Mouse (Mus musculus): Measurements from ENCODE around the gene Nsun2. TPM values are rescaled to one million over a fixed set of nuclear protein-coding genes. Genes with fewer than 3 reads are reported as not detected.

Gene Nsun2
- 10 to 100 TPM; 17.2 to 38.5 (median 30.6) TPM for polyA plus RNA-seq (2017; shearing (Covaris generic))

DNA sequence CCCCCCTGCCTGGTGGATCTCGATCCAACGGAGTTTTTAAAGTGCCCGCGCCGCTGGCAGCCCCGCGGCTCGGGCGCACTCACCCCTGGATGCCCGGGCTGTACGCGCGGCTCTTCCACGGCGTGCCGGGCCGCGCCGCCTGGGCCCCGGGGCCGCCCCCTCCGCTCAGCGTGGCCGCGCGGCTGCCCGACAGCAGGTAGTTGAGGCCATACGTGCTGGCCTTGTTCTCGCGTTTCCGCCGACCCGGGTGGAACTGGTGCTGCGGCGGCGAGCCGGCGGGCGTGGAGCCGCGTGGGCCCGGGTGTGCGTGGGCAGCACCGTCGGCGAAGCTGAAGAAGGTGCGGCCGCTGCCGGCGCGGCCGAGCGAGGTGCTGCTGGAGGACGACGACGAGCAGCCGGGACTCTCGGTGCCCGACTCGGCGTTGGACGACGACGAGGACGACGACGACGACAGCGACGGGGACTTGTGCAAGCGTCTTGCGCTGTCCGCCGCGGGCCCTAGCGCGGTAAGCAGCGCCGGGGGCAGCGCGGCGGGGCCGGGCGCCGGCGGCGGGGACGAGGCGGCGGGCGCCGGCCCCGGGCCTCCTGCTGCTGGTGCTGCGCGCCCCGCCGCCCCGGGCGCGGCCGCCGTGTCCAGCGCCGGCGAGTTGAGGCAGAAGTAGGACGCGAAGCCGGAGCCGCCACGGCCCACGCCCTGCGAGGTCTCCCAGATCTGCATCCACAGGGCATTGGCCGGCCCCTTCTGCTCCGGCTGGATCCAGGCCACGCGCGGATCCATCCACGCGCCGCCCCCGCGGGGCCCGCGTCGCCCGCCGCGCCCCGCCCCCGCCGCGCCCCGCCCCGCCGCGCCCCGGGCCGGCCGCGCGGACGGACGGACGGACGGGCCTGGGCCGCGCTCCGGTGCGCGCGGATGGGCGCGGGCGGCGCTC lies at the start of gene Nsun2:
TSS of gene Nsun2 (plus strand) at position 342 of the 929 bp plus-strand sequence.
- ATAC-seq = peak; percentile 8

DNA sequence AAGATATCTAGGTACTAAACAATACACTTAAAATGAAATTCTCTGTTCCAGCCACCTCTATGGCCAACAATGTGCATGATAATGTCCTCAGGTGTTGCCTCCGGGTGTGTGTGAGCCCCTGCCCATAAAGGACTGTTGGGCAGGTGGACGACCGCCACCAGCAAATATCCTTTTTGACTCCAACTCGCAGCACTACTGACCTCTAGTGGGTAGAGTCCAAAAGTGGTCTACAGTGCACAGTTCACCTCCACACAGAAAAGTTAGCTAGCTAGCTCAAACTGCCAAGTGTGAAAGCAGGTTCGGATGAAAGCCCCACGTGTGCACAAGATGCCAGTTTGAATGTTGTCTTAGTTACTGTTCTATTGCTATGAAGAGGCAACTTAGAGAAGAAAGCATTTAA lies 48.2 kb upstream of the Nsun2 start:
- ATAC-seq = no peak

DNA sequence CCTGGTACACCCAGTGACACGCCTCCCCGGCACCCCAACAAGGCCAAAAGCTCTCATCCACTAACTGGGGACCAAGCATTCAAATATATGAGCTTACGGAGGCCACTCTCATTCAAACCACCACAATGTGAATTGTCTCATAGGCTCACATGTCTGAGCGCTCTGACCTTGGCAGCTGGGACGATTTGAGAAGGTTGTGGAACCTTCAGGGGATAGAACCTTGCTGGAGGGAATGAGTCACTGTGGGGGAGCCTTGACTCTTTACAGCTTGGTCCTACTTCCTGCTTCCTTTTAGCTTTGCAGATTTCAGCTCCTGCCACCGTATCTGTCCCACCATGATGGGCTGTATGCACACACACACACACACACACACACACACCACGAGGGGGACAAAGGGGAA lies 47.7 kb upstream of the Nsun2 start:
- ATAC-seq = no peak

DNA sequence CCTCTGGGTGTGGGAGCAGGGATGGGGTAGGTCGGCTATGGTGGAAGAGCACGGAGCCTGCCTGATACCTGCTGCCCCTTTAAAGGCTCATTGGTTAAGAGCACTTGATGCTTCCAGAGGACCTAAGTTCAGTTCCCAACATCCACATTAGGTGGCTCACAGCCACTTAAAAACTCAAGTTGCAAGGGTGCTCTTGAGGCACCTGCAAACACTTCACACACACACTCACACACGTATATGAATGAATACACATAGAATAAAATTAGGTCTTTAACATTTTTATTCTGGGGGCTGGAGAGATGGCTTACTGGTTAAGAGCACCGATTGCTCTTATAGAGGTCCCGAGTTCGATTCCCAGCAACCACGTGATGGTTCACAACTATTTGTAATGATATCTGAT lies 46.4 kb upstream of the Nsun2 start:
- no peak for ATAC-seq

DNA sequence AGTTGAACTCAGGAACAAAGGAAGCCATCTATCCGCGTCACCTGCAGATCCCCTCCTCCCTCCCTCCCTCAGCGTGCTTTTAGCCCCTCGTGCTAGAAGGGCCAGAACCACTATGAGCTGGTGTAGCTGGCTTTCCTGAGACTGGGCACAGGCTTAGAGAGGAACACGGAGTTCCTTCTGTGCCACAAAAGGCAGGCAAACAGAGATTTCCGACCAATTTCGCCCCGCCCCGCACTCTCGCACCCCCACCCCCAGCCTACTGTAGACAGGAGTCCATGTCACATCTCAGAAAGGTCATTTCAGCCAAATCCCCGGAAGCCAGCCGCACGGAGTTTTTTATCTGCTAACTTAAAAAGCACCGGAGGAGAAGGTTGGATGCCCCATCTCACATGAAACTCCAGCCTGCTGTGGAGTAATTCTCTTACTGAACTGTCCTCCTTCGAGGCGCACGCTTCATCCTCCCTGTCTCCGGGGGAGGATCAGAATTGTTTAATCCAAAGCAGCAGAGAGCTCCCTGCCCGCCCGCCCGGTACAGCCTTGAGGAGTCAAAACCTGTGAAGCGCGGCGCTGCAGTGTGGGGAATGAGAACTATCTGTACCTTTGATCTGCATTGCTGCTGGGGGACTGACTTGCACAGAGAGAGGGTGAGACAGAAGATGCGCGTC lies 45.8 kb upstream of the Nsun2 start:
- no peak for ATAC-seq

DNA sequence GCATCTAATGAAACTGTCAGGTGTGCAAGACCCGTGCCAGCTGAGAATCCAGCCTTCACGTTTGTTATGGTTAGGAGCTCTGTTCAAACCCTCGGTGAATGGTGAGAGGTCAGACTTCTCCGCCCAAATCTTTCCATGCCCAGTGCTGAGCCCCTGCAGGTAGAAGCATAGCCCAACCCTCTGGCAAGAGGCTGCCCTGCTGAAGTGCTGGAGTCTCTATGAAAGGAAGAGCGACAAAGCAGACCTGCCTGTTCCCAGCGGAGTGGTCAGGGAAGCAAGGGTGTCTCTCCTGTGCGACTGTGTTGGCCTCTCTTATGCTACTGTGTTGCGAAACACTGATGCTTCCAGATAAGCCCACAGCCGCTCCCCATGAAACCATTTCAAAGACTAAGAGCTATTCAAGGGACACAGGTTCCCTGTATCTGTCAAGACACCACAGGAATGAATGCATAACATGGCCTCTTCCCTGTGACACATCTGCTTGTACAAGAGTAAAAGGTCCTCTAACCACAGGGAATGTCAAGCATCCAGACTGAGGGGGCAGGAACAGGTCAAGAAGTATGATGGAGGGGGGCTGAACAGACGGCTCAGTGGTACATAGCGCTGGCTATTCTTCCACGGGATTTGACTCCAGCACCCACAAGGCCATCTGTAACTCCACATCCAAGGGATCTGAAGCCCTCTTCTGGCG lies 44.8 kb upstream of the Nsun2 start:
- no peak for ATAC-seq

DNA sequence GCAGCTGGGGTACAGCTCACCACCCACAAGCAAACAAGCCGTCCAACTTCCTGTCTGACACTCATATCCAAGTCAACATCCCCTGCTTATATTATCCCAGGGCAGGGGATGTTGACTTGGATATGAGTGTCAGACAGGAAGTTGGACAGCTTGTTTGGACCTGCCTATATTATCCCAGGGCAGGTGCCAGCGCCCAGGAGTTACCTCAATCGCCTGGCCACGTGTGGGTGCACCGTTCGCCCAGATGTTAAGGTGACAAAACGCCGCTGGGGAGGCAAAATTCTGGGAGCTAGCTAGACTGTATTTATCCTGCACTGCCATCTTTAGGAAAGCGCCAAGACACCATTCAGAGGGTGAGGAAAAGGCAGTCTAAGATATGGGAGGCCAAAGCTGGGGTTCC lies 43.8 kb upstream of the Nsun2 start:
- no peak for ATAC-seq

DNA sequence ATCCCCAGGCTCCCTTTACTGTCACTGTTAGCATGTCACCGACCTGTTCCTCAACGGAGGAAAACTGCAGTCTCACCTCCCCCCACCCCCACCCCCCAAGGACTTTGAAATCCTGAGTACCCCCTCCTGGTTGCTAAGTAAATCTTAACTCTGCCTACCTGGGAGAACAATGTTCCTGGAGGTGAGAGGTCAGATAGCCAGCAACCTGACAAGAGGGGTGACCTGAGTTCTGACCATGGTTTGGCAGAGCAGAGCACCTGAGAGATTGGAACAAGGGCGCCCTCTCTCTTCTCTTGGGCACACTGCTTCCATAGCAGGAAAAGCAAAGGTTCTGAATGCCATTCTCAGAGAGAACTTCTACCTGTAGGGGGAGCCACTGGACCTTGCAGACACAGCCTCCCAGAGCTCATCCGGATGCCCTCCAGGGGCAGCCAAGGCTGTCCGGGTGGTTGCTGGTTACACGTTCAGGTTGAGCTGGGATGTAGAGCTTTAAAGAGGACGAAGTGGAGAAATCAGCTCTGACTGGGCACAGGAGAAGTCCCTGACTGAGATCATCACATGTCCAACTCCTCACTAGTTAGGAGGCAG lies 40.6 kb upstream of the Nsun2 start:
- peak; percentile 70 for ATAC-seq

DNA sequence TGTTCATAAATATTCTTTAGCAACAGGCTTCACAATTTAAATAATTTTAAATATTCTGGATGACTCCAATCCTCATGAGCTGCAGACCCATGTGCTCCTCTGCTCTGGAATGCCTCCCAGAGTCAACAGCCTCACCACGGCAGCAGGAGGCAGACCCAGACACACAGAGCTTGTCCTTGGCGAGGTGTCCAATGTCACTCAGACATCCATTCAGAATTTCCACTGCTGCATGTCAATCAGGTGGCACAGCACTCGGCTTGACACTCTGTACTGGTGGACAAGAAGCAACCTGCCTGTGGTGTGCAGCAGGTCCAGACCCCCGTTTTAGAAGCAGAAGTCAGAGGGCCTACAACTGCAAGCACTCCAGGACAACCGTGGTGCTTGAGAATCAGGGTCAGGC lies 35.3 kb upstream of the Nsun2 start:
- ATAC-seq = no peak

DNA sequence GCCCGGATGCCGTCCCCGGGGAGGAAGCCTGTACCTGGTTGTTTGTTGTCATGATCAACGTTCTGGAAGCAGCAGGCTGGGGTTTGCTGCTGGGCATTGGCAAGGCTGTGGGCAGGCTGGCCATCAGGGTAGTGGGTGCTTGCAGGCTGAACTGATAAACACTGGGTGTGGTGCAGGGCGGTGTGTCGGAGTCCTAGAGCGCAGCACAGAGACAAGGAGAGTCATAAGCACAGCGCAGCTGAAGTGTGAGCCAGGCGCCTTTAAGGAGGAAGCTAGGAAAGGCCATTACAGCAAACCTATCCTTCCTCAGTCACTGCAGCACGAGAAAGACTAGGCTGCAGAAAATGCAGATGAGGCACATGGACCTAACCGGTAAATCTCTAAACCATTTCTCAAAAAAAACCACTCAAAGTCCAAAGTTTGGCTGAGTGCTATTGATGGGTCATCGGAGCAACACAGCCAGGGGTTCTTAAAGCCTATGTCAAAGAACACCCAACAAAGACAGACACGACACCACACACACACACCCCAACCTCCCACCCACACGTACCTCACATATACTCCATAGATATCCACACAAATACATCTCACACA lies 31.3 kb upstream of the Nsun2 start:
- ATAC-seq = no peak

DNA sequence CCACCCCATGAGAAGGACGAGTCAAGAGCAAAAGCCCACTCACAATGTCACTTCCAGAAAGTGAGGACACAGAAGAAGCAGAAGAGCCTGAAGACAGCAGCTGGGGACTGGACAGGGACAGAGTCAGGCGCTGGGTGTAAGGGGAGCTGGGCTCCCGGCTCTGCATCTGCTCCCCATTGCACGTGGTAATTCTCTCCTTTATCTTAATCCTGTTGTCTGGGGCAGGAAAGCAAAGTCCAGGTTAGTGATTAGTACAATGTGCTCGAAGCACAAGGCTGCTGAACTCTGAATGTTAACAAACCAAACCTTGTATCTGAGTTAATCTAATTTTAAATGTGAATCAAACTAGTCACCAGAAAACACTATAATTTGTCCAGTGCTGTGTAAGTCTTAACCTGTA lies 30.7 kb upstream of the Nsun2 start:
- no peak for ATAC-seq

DNA sequence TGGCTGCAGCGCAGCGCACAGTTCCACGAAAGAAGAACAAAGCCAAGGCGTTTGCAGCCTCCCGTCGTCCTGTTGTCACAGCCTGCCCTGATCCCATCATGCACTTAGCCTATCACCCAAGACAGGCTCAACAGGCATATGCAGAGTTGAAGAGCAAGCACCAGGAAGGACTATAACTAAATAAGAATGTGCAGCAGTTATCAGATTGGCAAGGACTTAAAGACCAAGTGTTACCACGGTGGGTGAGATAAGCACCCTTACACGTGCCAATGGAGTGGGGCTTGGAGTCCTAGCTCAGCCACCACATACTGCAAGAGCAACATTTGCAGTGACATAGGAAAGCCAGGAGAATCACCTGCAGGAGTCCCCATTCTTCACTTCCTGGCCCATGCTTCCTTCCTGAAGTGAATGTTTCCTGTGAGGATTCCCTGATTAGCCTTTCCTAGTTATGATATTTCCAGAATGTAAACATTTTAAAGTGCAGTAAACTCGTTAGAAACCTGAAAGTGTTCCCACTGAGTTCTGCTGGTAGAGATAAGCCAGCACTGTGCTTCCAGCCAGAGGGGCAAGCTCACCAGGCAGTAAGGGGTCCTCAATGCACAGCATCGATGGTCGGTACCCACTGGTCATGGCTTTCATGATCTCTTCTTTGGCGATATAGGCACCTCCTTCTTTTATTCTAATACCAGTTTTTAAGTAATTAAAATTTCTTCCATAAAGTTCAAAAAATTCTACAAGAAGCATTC lies 27.0 kb upstream of the Nsun2 start:
- no peak for ATAC-seq

DNA sequence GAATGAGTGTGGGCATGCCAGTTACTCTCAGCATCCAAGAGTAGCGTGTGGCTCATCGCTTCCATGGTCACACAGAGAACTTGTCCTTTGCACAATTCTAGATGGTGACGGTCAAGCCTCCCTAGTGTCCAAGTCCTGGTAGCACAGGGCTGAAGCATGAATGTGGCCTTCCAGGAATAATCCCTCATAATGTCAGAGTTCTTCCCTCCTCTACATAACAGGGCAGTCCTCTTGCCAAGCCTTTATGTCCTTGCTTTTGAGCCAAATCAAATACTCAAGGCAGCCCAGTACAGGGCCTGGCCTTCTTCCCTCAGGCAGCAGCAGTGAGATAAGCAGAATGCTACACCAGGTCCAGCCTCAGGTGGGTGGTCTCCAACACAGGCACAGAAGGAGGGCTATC lies 25.9 kb upstream of the Nsun2 start:
- ATAC-seq = no peak

DNA sequence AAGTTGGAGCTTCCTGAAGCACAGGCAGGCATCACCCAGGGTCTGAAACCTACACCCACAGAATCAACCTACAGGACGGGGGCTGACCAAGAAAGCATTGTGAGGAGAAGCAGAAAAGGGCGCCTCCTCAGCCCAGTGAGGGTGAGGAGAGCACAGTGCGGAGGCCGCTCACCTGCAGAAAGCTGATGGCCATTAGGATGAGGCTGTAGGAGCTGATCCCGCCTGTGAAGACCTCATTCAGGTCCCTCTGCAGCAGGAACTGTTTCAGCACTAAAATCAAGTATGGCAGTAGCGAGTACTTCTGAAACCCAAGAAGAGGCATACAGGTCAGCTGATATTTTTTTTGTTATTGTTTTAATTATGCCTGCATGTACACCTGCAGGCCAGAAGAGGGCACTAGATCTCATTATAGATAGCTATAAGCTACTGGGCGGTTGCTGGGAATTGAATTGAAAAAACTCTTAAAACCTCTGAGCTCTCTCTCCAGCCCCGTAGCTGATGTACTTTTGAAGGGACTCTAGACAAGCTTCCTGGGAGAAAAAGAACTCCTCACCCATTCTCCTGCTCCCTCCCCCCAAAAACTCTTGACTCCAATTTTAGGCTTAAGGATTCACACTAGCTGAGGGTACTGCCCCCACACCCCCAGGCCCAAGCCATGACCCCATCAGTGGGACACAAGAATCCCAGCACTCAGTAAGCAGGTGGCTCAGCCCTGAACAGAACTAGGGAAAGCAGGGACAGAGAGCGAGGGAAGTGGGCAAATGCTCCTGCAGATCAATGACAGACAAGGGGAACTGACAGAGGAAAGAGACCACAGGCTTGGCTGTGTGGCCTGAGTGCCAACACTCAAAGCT lies 23.9 kb upstream of the Nsun2 start:
- peak; percentile 81 for ATAC-seq

DNA sequence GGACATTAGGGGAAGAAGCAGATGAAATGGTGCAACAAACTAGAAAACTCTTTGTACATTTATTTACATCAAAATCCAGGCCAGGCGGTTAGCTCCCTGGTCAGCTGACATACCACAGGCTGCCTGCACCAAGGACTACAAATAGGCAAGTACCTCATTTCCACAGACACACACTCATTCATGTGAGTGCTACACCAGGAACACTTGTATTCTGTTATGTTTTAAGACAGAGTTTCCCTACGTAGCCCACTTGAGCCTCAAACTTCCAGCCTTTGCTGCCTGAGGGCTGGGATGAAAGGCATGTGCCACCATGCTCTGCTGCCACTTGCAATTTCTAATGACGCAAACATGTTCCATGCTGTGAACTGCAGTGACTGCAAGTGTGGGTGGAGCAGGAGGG lies 18.5 kb upstream of the Nsun2 start:
- ATAC-seq = no peak

DNA sequence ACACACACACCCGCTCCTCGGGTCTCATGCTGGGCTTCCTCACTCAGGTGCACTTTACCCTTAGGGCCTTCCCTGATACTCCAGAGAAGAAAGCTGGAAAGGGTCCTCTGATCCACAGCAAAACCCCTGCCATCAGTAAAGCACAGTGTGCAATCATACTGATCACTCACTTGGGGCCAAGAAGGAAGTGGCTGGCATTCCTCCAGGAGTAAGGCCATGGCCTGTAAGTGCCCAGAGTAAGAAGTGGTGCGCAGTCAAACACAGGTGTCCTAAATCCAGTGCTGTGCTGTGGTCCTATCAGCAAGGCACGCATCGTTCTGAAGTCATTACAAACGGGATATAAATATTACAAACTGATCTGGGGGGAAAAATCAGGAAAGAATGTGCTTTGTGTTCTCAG lies 16.1 kb upstream of the Nsun2 start:
- ATAC-seq = no peak

DNA sequence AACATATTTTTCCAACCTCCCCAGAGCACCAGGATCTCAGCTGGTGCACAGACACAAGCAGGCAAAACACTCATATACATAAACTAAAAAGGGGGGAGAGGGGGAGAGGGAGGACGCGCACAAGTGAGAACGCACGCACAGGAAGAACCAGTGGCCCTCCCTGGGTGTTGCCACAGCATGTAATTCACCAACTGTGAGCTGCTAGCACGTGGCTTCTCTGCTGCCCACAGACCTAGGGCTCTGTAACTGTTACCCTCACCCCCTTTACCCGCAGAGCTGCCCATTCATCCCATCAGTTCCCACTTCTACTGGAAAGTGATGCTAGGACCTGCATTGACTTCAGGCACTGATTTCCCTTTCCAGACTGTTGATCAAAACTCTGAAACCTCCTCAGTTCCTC lies 14.4 kb upstream of the Nsun2 start:
- no peak for ATAC-seq

DNA sequence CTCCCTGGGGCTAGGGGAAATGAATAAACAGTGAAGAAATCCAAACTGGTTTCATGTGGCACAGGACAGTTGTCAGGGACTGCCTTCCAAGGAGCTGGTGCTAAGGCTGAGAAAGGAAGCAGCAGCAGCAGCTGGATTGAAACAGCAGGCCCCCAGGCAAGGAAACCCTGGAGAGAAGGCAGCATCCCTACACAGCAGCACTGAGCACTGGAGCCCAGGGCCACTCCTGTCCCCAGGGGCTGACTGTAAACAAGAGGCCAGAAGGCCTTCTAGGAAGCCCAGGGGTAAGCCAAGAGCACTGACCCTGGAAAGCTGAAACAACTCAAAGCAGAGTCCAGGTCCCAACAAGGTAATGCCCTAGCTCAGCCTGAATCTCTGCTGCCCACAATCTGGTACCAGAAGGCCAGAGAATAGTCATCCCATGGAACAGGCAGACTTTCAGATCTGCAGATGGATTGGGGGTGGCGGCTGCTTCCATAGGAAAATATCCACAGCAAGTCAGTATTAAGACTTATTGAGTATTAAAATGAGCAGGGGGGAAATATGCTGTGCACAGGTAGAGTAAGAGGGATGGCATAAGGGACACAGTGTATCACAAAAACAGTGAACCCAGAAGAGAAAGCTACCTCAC lies 11.3 kb upstream of the Nsun2 start:
- no peak for ATAC-seq

DNA sequence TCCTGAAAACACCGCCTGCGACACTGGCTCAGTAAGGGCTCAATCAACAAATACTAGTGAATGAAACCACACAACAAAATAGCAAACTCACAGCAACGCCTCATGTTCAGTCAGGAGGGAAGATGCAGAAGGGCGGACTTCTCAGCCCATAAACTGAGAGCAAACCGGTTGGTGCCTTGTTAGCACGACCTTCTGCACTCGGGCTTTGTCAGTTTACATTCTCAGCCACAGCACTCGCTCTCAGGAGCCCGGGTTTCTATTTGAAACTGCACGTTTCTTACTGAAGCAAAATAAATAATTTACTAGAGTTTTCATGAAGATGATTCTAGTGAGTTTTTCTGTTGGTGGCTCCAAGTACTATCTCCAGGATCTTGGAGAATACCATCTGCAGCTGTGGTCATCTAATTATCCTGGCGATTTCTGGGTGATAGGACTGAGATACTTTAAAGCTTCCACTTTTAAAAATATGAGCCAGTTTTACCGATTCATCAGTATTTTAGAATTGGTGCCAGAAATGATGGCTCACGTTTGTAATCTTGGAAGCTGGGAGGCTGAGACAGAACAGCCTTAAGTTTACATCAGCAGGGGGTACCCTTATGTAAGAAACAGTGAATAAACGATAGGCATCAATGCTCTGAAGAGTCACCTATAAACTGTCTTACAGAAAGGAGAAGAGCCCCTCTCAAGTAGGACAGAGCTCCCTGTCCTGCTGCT lies 9.9 kb upstream of the Nsun2 start:
- ATAC-seq = no peak

DNA sequence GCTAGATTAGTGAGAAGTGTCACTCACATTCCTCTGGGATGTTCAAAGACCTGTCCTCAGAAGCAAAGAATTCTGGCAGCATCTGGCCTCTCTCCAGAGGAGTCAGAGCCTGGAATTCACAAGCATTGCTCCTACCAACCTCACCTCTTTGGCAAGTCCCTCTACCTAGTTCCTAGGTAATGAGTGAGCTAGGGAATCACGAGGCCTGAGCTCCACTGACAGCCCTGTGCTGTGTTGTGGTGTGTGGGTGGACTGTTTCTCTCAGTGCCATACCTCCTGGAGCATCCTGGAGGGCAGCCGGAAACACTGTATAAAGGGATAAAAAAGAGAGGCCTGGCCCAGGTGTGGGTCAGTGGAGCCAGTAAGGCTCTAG lies 9.4 kb upstream of the Nsun2 start:
- ATAC-seq = no peak
